Mouse (Mus musculus): Measurements from ENCODE around the gene Cdh26.
A peak's percentile ranks its signal among the peaks of the same experiment; 100 is the strongest.

Gene Cdh26

DNA sequence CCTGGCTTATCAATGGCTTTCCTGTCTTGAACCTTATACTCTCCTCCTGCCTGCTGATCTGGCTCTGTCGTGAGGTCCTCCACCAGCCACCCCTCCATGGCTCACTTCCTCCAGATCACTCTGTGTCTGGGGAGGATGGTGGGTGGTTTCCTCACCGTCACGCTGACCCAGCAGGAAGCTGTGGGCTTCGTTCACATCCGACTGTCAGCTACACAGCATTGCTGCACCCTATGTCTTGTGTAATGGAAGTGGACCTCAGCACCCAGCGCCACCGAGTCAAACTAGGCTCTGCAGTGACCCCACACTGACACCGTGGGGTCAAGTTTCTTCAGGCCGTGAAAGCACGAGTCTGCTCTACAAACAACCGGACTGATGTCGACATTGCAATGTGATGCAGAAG lies 75.7 kb downstream of the Cdh26 start:
- no peak for DNase-seq (ENCODE audit: extremely low read depth, insufficient read length, low spot score)

DNA sequence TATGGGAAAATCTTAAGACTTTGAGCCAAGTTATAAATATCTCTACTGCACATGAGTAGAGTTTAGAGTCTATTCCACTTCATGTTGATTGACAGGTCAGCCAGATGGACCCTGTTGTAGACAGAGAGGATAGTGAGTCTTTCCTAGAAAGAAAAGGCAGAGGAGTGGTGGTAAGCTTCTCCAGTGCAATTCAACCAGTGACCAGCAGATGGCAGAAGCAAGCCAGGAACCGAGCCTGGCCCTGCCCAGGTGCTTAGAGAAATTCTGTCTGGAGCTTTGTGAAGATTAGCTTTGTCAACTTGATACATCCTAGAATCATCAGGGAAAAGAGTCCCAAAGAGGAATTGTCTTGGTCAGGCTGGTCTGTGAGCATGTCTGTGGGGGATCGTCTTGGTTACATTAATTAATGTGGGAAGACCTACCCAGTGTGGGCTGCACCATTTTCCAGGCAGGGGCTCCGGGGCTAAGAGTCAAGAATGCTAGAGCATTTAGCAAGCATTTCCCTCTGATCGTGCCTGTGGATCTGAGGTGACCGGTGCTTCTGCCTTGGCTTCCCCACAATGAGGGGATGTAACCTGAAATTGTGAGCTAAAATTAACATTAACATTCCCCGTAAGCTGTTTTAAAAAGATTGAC lies 77.2 kb downstream of the Cdh26 start:
- DNase-seq (ENCODE audit: extremely low read depth, insufficient read length, low spot score), result no peak

DNA sequence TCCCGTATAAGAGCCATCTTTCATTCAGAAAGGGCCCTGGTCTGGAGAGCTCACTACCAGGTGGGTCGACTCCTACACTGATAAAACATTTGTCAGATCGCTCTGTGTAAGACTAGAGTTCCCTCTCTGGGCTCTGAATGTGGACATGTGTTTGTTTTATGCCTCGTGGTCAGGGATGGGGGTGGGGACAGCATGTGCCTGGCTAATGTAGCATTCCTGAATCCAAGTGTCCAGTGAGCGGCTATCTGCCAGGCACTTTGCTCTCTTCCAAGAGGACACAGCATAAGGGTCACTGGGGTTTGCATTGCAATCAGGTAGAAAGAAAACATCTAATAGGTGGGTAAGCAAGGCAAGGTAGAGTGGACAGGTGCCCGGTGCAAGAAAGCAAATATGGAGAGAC lies 77.9 kb downstream of the Cdh26 start:
- DNase-seq (ENCODE audit: extremely low read depth, insufficient read length, low spot score), result no peak

DNA sequence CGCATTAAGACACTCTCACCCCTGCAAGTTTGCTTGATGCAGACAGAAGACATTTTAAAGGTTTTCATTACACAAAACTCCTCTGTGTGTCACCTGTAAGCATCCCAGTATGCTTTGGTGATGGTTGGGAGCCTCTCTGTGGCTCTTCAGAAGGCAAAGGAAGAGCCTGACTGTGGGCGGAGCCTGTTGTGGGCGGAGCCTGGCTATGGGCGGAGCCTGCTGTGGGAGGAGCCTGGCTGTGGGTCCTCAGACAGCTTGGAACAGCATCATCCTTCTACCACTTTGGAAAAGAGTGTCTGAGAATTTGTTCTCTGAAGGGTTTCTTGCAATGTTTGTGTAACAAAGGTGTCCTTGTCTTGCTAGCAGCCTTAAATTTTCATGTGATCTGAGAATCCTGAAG lies 82.7 kb downstream of the Cdh26 start:
- DNase-seq (ENCODE audit: extremely low read depth, insufficient read length, low spot score), result peak; percentile 12

DNA sequence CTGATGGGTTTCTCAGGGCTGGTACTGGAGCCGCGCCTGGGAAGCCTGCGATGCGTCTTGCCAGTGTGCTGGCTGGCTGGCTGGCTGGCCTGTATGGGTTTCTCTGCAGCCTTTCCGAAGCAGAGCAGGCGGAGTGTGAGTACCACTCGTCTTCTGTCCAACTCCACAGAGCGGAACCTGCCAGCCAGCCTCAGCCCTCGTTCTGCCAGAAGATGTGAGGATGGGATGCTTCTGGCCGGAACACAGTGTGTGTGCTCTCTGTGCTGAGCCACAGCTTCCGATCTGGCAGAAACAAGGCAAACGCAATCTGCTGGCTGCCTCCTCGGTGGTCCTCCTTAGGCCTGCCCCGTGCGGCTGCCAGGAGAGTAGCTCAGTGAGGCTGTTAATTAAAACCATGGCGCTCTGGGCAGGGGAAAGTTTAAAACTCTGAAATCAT lies 83.3 kb downstream of the Cdh26 start:
- DNase-seq (ENCODE audit: extremely low read depth, insufficient read length, low spot score), result no peak

DNA sequence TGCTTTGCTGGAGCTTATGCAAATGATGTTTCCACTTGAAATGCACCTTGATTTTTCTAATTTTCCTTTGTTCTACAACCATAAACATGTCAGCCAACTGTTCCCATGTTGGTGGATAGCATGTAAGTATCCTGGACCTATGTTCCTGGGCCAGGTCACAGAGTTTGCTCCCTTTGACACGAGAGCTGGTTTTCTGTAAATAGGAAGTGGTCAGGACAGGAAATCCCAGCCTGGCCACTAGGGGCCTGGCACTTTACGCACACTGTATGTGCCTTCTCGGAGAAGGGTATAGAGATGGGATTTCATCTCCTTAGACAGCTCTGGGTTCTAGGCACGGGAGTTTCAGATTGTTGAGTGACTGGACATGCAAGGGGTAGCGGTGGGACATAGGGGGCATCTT lies 86.1 kb downstream of the Cdh26 start:
- DNase-seq (ENCODE audit: extremely low read depth, insufficient read length, low spot score), result no peak

DNA sequence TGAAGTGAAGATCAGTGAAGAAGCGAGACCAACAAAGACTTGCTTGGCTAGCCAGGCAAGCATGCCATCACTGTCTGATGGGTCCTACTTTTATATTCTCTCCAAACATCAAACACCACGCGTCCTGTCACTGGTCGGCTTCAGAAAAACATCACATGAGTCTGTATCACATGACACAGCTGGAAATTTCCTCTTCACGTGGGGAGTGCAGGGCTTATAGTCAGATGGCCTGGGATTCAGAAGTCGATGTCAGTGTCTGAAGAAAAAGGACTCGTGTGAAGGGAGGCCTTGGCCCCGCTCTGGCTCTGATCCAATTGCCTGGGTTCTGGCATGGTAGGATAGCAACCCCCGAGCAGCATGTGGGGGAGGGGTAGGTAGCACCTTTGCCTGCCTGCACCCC lies 86.6 kb downstream of the Cdh26 start:
- DNase-seq (ENCODE audit: extremely low read depth, insufficient read length, low spot score), result no peak

DNA sequence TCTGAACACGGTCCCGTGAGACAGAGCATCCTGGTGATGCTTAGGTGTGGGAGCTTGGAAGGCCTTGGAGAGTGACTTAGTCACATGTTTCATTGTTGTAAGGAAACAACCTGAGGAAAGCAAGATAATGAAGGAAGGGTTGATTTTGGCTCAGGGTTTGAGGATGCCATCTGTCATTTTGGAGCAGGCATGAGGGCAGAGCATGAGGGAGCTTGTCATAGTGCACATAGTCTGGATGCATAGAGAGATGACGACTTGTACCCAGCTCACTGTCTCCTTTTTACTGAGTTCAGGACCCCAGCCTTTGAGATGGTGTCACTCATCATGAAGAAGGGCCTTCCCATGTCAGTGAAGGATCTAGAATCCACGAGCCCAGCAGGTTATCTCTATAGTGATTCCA lies 89.0 kb downstream of the Cdh26 start:
- DNase-seq (ENCODE audit: extremely low read depth, insufficient read length, low spot score), result no peak

DNA sequence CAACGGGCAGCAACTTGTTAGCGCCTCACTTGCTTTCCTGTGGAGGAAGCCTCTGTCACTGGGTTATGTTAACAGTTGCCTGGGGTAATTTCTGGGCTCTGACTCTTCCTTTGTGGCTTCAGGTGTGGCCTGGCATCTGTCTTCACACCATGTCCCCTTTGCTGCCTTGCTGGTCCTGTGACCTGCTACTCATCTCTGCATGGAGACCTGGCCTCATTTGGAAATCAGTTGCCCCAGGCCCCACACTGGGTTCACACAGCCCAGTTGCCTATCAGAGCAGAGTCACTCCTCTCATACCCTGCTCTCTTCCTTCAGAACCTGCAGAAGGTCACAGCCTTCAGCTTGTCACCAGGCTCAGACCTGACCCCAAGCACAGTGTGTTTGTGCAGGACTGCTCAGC lies 89.9 kb downstream of the Cdh26 start:
- no peak for DNase-seq (ENCODE audit: extremely low read depth, insufficient read length, low spot score)

DNA sequence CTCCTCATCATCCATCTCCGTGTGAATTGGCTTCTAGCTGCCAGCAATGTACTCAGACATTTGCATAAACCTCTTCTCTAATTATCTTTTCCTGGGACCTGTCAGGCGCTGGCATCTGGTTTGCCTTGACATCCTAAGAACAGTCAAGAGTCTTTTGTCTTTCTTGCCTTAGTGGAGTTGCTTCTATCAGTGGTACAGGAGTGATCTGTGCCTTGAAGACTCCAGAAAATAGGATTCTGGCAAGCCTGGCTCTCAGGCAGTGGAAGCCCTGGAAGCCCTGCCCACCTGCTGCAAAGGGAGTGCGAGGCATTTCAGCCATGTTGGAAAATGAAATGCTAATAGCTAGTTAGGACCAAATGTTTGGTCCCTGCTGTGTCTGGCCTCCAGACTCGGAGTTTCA lies 92.0 kb downstream of the Cdh26 start:
- DNase-seq (ENCODE audit: extremely low read depth, insufficient read length, low spot score), result no peak

DNA sequence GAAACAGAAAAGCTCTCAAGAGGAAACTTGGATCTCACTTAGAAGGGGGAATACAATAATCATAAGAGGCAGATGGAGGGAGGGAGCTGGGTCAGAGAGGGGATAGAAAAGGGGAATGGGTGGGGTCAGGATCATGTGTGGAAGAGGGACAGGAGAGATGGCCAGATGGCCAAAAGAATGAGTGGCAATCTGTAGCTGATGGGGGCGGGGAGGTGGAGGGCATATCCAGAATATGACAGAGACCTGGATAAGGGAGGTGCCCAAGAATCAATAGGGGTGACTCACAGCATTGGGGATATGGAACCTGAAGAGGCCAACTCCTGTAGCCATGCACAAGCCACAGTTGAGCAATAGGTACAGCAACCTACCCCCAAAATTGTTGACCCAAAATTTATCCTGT lies 92.5 kb downstream of the Cdh26 start:
- no peak for DNase-seq (ENCODE audit: extremely low read depth, insufficient read length, low spot score)

DNA sequence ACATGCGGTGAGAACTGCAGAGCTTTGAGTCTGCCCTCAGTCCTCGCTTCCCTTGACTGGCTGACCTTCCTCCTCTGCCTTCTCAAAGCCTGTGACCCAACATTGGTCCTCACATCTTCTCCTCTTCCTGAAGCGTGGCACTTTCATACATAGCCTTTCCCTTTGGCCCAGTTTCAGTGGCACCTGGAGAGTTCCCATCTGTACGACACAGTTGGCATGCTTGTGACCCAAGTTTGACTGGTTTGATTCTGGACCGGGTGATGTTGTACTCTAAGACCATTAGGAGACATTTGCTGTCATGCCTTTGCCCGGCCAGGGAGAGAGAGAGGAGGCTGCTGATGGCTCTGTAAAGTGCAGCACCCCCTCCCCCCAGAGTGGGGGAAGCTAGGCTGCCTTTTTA lies 96.4 kb downstream of the Cdh26 start:
- no peak for DNase-seq (ENCODE audit: extremely low read depth, insufficient read length, low spot score)

DNA sequence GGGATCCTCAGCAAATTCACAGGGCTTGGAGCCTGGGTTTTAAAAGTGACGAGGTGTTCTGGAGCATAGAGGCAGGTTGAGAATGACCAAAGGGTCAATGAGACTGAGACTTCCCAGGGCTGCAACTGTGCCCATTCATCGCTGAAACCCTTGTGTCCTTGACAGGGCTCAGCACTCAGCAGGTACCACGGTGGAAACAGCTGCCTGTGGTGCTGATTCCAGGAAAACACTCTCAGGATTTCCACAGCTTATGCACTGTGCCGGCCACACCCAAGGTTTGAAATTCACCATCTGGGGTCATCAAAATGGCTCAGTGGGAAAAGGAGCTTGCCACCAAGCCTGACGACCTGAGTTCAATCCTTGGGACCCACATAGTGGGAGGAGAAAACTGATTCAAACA lies 100.9 kb downstream of the Cdh26 start:
- no peak for DNase-seq (ENCODE audit: extremely low read depth, insufficient read length, low spot score)

DNA sequence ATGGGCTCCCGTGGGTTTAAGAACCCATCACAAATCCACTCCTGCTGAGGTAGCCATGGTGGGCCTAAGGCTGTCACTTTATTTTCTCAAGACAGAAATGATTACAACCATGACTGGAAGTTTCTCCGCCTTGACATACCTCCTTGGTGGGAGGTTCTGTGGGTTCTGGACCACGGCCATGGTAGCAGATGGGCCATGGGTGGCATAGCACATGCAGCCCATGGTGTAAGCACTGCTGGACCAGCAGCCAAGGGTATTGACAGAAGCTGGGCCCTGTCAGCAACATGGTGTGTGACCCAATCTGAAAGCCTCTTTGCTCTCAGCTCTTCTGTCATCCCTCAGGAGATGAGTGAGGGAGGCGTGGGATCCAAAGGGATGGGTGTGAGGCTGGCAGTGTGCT lies 106.2 kb downstream of the Cdh26 start:
- DNase-seq (ENCODE audit: extremely low read depth, insufficient read length, low spot score), result no peak

Data from 3134 (cell line).